Mouse (Mus musculus) cerebellum, adult 2 months (tissue): ENCODE results near the gene Srpk2.

ENCODE experiments used
- CTCF ChIP-seq: fragments of 200-500 bp; IDR thresholded peaks from 2 replicates; pipeline ENCODE4 v1.5.1; 2011; ENCODE audit warnings: low read depth, mild to moderate bottlenecking, control low read depth, low read length, moderate library complexity, borderline replicate concordance; ENCODE audit not compliant: insufficient read depth
- POLR2A ChIP-seq: fragments of 200-500 bp; IDR thresholded peaks from 2 replicates; pipeline ENCODE4 v1.6.1; 2011; ENCODE audit warnings: low read length, control low read depth, borderline replicate concordance; ENCODE audit not compliant: insufficient read depth

- TF ChIP-seq CTCF = 0 out of 2 replicates have a peak, but pooled peaks have one; percentile 16
- TF ChIP-seq POLR2A = no peak
Observed at GRCm38 (mm10) chr5:23674829-23675498, 9.5 kb downstream of the Srpk2 start.
